Mouse (Mus musculus) limb, embryonic 13.5 days (tissue): ENCODE data around the gene Frmd5. TPM values are rescaled to one million over a fixed set of nuclear protein-coding genes. Genes with fewer than 3 reads are reported as not detected.

ENCODE experiments used
- ATAC-seq: fragments of 200-750 bp; cut with Nextera tagmentation; 2 replicates; pipeline ENCODE4 v1.8.0; 2017; ENCODE audit warnings: low read depth, moderate number of reproducible peaks, moderate TSS enrichment; ENCODE audit not compliant: low FRiP score
- H3K27ac ChIP-seq: fragments of 300-500 bp; sonication (generic); 2 replicates; pipeline ENCODE4 v1.5.1; 2015; ENCODE audit warnings: inconsistent platforms, mild to moderate bottlenecking, moderate library complexity
- H3K27me3 ChIP-seq: fragments of 300-500 bp; sonication (generic); 2 replicates; pipeline ENCODE4 v1.6.1; 2015; ENCODE audit warnings: mild to moderate bottlenecking, inconsistent platforms
- H3K36me3 ChIP-seq: fragments of 300-500 bp; sonication (generic); 2 replicates; pipeline ENCODE4 v1.6.1; 2015; ENCODE audit warnings: inconsistent platforms, mild to moderate bottlenecking, moderate library complexity
- H3K4me1 ChIP-seq: fragments of 300-500 bp; sonication (generic); 2 replicates; pipeline ENCODE4 v1.6.1; 2015; ENCODE audit warnings: inconsistent platforms
- H3K4me2 ChIP-seq: fragments of 300-500 bp; sonication (generic); replicated peaks from 2 replicates; pipeline ENCODE4 v1.6.1; 2015; ENCODE audit warnings: inconsistent platforms, mild to moderate bottlenecking, moderate library complexity
- H3K4me3 ChIP-seq: fragments of 300-500 bp; sonication (generic); 2 replicates; pipeline ENCODE4 v1.5.1; 2015; ENCODE audit warnings: moderate library complexity, mild to moderate bottlenecking, inconsistent platforms
- H3K9ac ChIP-seq: fragments of 300-500 bp; sonication (generic); 2 replicates; pipeline ENCODE4 v1.6.1; 2015; ENCODE audit warnings: mild to moderate bottlenecking, inconsistent platforms
- H3K9me3 ChIP-seq: fragments of 300-500 bp; sonication (generic); 2 replicates; pipeline ENCODE4 v1.6.1; 2016; ENCODE audit warnings: inconsistent platforms
- WGBS: fragments of 180-500 bp; shearing (Covaris S2); methylation state at CpG from one replicate; pipeline ENCODE4 v1.1.7; 2015; 5-methylcytosine and 5-hydroxymethylcytosine counted together
- polyA plus RNA-seq: library from polyadenylated mRNA; unstranded; fragments of >200 nt; fragmentation: Nextera tagmentation; extraction: Ambion mirVana; gene quantifications from 2 replicates; pipeline ENCODE4 v1.2.1, GENCODE M21; 2015

The Frmd5 gene
- polyA plus RNA-seq, 1 experiment from 2014 or later: 2.0 TPM

- no peaks in the 10 kb centered on the region for H3K36me3 ChIP-seq
- WGBS: 59% methylated on average over 4 of the region's 4 CpGs
- ATAC-seq: no peak
- peaks cover 4% of the 10 kb centered on the region; the same call in 1 of the 2 replicates for H3K4me1 ChIP-seq
- no peaks in the 10 kb centered on the region for H3K9me3 ChIP-seq
- no peak overlapping the region for H3K4me3 ChIP-seq
- H3K27me3 ChIP-seq: no peaks in the 10 kb centered on the region
- no peak overlapping the region for H3K4me2 ChIP-seq
- no peak overlapping the region for H3K9ac ChIP-seq
- H3K27ac ChIP-seq: no peak overlapping the region
Measured at GRCm38 (mm10) chr2:121646528-121646927, 160.4 kb downstream of the Frmd5 start.

- 43% methylated on average over 6 of the region's 6 CpGs for WGBS
- Histone ChIP-seq H3K27me3 (no peaks in the 10 kb centered on the region), H3K4me1 (peaks cover 4% of the 10 kb centered on the region; the same call in 1 of the 2 replicates), H3K9ac (no peak overlapping the region), H3K9me3 (no peaks in the 10 kb centered on the region), H3K4me2 (no peak overlapping the region), H3K27ac (no peak overlapping the region), H3K36me3 (no peaks in the 10 kb centered on the region), H3K4me3 (no peak overlapping the region)
- no peak for ATAC-seq
Measured at GRCm38 (mm10) chr2:121642934-121643333, 164.0 kb downstream of the Frmd5 start.

- no peak overlapping the region for H3K4me3 ChIP-seq
- H3K4me1 ChIP-seq: peaks cover 23% of the 10 kb centered on the region
- ATAC-seq: no peak
- no peak overlapping the region for H3K9ac ChIP-seq
- no peaks in the 10 kb centered on the region for H3K9me3 ChIP-seq
- H3K36me3 ChIP-seq: no peaks in the 10 kb centered on the region
- H3K27me3 ChIP-seq: no peaks in the 10 kb centered on the region
- no peak overlapping the region for H3K4me2 ChIP-seq
- no peak overlapping the region for H3K27ac ChIP-seq
- WGBS: 51% methylated on average over 4 of the region's 4 CpGs
Measured at GRCm38 (mm10) chr2:121632091-121632490, 174.8 kb downstream of the Frmd5 start.

GRCm38 (mm10) chr2:121630286-121630685 is 176.6 kb downstream of the Frmd5 start:
- Histone ChIP-seq H3K27ac (no peak overlapping the region), H3K4me3 (no peak overlapping the region), H3K4me1 (peaks cover 23% of the 10 kb centered on the region), H3K9ac (no peak overlapping the region), H3K36me3 (no peaks in the 10 kb centered on the region), H3K9me3 (no peaks in the 10 kb centered on the region), H3K4me2 (no peak overlapping the region), H3K27me3 (no peaks in the 10 kb centered on the region)
- no peak for ATAC-seq
- WGBS: 69% methylated on average over 5 of the region's 5 CpGs

- Histone ChIP-seq H3K36me3 (no peaks in the 10 kb centered on the region), H3K4me3 (no peak overlapping the region)
- ATAC-seq: no peak
Measured at GRCm38 (mm10) chr2:121628290-121628689, 178.6 kb downstream of the Frmd5 start.

GRCm38 (mm10) chr2:121625901-121626300 is 181.0 kb downstream of the Frmd5 start:
- Histone ChIP-seq H3K27ac (no peak overlapping the region), H3K36me3 (no peaks in the 10 kb centered on the region), H3K4me3 (no peak overlapping the region), H3K4me2 (no peak overlapping the region), H3K4me1 (peaks cover 5% of the 10 kb centered on the region), H3K9ac (no peak overlapping the region), H3K9me3 (no peaks in the 10 kb centered on the region), H3K27me3 (no peaks in the 10 kb centered on the region)
- WGBS: 89% methylated on average over 3 of the region's 3 CpGs
- ATAC-seq: no peak

More at GRCm38 (mm10) chr2:121628290-121628689, 178.6 kb downstream of the Frmd5 start:
- H3K27me3 ChIP-seq: no peaks in the 10 kb centered on the region
- no peak overlapping the region for H3K27ac ChIP-seq
- no peak overlapping the region for H3K9ac ChIP-seq
- peaks cover 12% of the 10 kb centered on the region for H3K4me1 ChIP-seq
- 71% methylated on average over 10 of the region's 10 CpGs for WGBS
- no peak overlapping the region for H3K4me2 ChIP-seq
- H3K9me3 ChIP-seq: no peaks in the 10 kb centered on the region

GRCm38 (mm10) chr2:121621262-121622163 is 185.4 kb downstream of the Frmd5 start:
- H3K4me2 ChIP-seq: no peak overlapping the region

GRCm38 (mm10) chr2:121620582-121621261 is 186.2 kb downstream of the Frmd5 start:
- H3K27ac ChIP-seq: no peak overlapping the region
- H3K4me3 ChIP-seq: no peak overlapping the region
- no peak overlapping the region for H3K4me2 ChIP-seq
- peaks cover 7% of the 10 kb centered on the region for H3K4me1 ChIP-seq
- H3K27me3 ChIP-seq: no peaks in the 10 kb centered on the region
- WGBS: 85% methylated on average over 7 of the region's 7 CpGs
- H3K9me3 ChIP-seq: no peaks in the 10 kb centered on the region
- H3K9ac ChIP-seq: no peak overlapping the region
- no peak for ATAC-seq
- no peaks in the 10 kb centered on the region for H3K36me3 ChIP-seq

More at GRCm38 (mm10) chr2:121621262-121622163, 185.4 kb downstream of the Frmd5 start:
- no peaks in the 10 kb centered on the region for H3K9me3 ChIP-seq
- no peak overlapping the region for H3K9ac ChIP-seq
- ATAC-seq: peak; percentile 54; the same call in 1 of the 2 replicates
- H3K4me1 ChIP-seq: peaks cover 7% of the 10 kb centered on the region
- H3K36me3 ChIP-seq: no peaks in the 10 kb centered on the region
- H3K27me3 ChIP-seq: no peaks in the 10 kb centered on the region
- no peak overlapping the region for H3K4me3 ChIP-seq
- WGBS: 59% methylated on average over 13 of the region's 13 CpGs
- no peak overlapping the region for H3K27ac ChIP-seq

GRCm38 (mm10) chr2:121615199-121615559 is 191.7 kb downstream of the Frmd5 start:
- Histone ChIP-seq H3K27ac (no peak overlapping the region), H3K9me3 (no peaks in the 10 kb centered on the region), H3K4me1 (peaks cover 20% of the 10 kb centered on the region), H3K4me2 (no peak overlapping the region), H3K9ac (no peak overlapping the region), H3K36me3 (no peaks in the 10 kb centered on the region), H3K4me3 (no peak overlapping the region), H3K27me3 (no peaks in the 10 kb centered on the region)
- ATAC-seq: no peak
- WGBS: 74% methylated on average over 7 of the region's 7 CpGs

GRCm38 (mm10) chr2:121614483-121615198 is 192.2 kb downstream of the Frmd5 start:
- ATAC-seq: no peak
- no peak overlapping the region for H3K4me3 ChIP-seq
- H3K9me3 ChIP-seq: no peaks in the 10 kb centered on the region
- H3K9ac ChIP-seq: no peak overlapping the region
- H3K36me3 ChIP-seq: no peaks in the 10 kb centered on the region
- H3K4me2 ChIP-seq: no peak overlapping the region
- H3K4me1 ChIP-seq: peaks cover 24% of the 10 kb centered on the region
- WGBS: 75% methylated on average over 9 of the region's 9 CpGs
- H3K27ac ChIP-seq: no peak overlapping the region
- no peaks in the 10 kb centered on the region for H3K27me3 ChIP-seq

- Histone ChIP-seq H3K36me3 (no peaks in the 10 kb centered on the region), H3K27ac (no peak overlapping the region; the same call in 1 of the 2 replicates), H3K4me2 (no peak overlapping the region), H3K27me3 (no peaks in the 10 kb centered on the region), H3K9ac (no peak overlapping the region), H3K4me3 (no peak overlapping the region), H3K4me1 (peaks cover 24% of the 10 kb centered on the region), H3K9me3 (no peaks in the 10 kb centered on the region)
- ATAC-seq: no peak
- 29% methylated on average over 5 of the region's 5 CpGs for WGBS
Measured at GRCm38 (mm10) chr2:121612112-121612511, 194.8 kb downstream of the Frmd5 start.
